Mouse (Mus musculus) embryo, embryonic 9.5 days (tissue): ENCODE data around the gene Robo1.

Experiments
- DNase-seq: peaks from one replicate; pipeline ENCODE4 v3.0.0-alpha.2; 2017; ENCODE audit errors: extremely low spot score

Robo1 gene

GRCm38 (mm10) chr16:72828381-72828780 is 520.3 kb downstream of the Robo1 start:
- DNase-seq: no peak

DNA sequence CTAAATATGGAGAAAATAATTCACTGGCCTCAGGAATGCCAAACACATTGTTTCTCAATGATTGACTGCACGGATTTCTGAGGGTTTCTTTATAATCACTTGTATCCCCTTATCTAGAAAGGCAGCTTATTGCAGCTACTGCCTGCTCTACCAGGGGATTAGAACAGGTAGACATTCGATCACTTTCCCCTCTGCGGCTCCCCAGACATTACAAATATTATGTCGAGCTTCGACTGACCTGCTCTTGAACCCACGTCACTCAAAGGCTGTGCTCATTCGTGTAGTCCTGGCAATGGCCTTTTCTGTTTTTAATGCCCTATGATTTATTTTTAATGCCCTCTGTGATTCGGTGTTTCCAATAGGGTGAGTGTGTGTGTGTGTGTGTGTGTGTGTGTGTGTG is 521.4 kb downstream of the Robo1 start:
- DNase-seq: no peak

- DNase-seq: peak; percentile 42
Measured at GRCm38 (mm10) chr16:72830394-72831056, 522.4 kb downstream of the Robo1 start.

DNA sequence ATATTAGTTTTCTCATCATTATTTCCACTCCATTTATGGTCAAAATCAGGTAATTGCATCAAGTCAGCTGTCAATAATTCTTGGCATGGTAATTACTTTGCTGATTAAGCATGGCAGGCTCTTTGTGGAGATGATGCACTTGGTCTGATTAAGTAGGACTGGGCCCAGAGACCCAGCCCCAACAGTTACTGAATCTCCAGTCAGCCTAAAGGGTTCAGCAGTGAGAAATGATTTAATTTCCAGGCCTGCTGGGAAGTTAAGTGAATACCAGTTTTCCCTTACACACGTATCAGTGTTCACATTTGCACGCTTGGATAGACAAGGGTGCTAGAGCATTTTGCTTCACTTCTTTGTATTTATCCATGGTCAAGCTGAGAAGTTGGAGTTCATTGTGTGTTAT is 526.2 kb downstream of the Robo1 start:
- DNase-seq: no peak

DNA sequence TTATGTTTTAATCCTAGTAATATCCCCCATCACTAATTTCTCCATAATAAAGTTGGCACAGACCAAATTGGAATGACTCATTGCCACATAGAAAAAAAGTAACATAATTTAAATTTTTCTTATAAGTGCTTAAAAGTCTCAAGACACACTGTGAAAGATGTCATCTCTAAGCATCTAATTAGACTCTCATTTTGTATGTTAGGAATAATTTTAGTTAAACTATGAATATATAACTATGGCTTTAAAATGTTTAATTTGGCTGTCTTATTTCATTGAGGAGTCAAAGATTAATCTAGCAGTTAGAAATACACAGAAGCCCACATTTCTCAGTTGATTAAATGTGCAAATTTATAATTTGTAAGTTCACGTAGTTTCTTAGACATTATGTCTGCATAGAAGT is 530.9 kb downstream of the Robo1 start:
- no peak for DNase-seq

- DNase-seq: no peak
Measured at GRCm38 (mm10) chr16:72841066-72841465, 533.0 kb downstream of the Robo1 start.

DNA sequence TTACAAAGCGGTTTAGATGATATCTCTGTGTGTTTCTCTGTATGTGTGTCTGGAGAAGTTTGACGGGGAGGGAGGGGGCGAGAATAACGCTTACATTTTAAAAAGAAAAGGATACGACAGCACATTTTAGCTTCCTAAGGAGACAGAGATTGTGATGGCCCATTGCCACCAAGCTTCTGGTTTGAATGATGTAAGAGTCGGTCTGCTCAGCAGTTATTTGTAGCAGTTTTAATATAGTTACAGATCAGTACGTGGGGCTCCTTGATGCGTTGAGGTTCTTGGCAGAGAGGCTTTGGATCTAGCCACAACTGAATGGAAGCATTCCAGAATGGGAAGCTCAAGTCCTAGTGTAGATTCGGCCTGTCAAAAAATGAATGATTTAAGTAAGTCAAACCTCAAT is 546.0 kb downstream of the Robo1 start:
- DNase-seq: no peak

DNA sequence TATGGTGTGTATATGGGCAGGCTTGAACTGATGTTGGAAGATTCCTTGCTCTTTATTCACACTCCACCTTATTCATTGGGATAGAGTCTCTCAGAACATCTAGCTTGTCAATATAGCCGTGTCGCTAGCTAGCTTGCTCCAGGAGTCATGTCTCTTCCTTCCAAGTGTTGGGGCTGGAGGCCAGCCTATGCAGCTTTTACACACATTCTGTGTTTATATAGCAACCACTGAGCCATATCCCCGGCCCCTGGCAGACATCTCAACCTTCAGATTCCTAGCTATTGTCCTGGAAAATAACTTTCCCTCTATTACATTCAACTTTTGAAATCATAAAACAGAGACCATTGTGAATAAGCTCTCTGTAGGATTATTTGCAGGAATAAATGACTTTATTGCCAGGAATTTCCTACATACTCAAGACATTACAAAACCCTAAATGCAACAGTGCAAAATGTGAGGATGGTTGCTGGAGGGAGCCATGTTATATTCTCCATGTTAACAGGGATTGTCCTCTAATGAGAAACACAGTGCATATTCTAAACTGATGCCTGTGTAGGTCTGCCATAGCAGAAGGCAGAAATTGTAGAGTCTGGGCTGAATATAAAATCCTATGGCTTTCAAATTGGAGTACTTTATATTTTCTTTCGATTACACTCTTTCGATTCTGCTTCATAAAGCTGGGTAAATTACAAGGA is 546.9 kb downstream of the Robo1 start:
- DNase-seq: no peak

GRCm38 (mm10) chr16:72861707-72862277 is 553.7 kb downstream of the Robo1 start:
- no peak for DNase-seq

GRCm38 (mm10) chr16:72866011-72866410 is 557.9 kb downstream of the Robo1 start:
- DNase-seq: no peak

- no peak for DNase-seq
Measured at GRCm38 (mm10) chr16:72874934-72875732, 567.0 kb downstream of the Robo1 start.

- DNase-seq: no peak
Measured at GRCm38 (mm10) chr16:72888108-72888507, 580.0 kb downstream of the Robo1 start.

GRCm38 (mm10) chr16:72889401-72889800 is 581.3 kb downstream of the Robo1 start:
- DNase-seq: no peak

GRCm38 (mm10) chr16:72897125-72897524 is 589.0 kb downstream of the Robo1 start:
- no peak for DNase-seq

DNA sequence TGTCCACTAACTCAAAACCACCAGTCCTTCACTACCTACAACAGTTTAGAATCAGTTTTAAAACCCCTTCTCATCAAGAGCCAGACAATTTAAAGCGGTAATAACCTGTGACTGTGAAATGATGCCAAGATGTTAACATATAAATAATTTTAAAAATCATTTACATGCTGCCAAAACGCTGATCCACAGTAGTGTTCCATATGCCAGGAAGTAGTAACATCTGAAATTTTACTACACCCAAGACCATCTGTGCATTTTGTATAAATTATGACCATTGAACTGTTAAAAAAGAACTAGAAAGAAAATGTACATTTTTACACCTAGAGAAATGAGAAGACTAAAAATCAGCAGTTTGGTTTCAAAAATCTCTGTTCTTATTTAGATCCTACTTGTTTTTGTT is 600.8 kb downstream of the Robo1 start:
- DNase-seq: no peak

GRCm38 (mm10) chr16:72913134-72913533 is 605.0 kb downstream of the Robo1 start:
- DNase-seq: no peak

DNA sequence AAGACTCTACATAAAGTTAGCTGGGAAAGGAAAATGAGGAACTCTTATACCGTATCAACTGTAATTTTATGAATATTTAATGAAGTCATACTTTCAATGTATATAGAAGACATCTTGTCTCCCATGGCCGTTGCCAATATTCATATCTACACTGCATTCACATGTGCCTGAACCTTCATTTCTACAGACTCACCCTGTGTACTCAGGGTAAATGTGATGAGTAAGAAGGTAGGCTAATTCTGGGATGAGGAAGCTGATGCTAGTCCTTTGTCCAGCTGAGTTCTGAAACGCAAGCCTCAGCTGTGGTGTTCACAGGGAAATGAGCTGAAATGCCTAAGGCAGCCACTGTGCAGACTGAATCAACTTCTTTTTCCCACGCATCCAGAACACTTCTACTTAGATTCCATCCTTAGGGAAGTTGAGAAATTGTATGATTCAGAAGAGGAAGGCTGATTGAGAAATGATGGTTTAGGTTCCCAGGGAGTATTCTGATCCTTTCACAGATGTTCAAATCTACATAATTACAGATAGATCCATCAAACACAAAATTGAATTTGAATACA is 606.0 kb downstream of the Robo1 start:
- no peak for DNase-seq

GRCm38 (mm10) chr16:72920013-72920412 is 611.9 kb downstream of the Robo1 start:
- DNase-seq: no peak

GRCm38 (mm10) chr16:72924423-72925224 is 616.5 kb downstream of the Robo1 start:
- peak; percentile 53 for DNase-seq

DNA sequence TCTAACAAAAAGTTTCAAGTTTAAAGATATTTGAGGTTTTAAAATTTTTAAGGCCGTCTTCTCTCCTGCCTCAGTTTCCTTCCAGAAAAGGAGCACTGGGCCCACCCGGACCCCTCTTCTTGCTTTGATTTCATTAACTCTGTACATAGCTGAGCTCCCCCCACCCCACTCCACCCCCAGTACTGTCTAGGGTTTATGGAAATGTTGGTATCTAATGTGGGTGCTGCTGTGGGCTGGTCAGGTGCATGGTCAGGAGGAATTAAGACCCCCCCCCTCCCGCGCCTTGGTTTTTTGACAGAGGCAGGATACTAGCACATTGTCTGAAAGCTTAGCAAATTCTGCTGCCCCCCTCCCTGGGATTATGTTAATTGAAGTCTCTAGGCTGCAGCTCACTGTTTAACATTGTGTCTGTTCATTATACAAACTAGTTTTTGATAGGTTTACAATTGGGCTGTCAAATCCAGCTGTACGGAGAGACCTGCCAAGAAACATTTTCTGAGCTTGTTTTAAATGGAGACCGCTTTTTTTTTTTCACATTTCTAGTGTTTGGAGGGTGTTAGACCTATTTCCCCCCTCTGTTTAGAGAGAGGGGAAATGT is 620.5 kb downstream of the Robo1 start:
- DNase-seq: no peak

- DNase-seq: no peak
Measured at GRCm38 (mm10) chr16:72930871-72931270, 622.8 kb downstream of the Robo1 start.
